Mouse (Mus musculus): ENCODE measurements at regions not wholly inside any gene's neighbourhood (a gene's known extent, or its start where the extent isn't known, plus 50 kb on each side); places are given as distances from the start of the nearest gene placed in this dataset.

DNA sequence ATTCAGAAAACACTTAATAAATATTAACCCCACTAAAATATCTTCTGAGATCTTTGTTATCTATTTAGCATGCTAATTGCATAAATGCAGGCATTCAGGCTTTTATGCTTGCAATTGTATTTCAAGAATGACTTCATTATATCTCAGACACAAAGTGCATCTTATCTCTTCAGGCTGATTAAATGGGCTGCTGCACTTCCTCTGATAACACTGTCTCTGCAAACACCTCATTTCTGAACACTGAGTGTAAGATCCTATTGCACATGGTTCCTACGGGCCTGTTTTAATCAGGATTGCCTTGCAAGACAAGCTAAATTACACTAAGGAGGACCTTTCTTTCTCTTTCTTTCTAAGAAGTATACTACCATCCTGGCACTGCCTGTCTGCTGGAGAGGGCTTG is 157.1 kb upstream of the Ankrd50 start:
- WGBS = 81% methylated on average over 1 of the region's 1 CpGs

DNA sequence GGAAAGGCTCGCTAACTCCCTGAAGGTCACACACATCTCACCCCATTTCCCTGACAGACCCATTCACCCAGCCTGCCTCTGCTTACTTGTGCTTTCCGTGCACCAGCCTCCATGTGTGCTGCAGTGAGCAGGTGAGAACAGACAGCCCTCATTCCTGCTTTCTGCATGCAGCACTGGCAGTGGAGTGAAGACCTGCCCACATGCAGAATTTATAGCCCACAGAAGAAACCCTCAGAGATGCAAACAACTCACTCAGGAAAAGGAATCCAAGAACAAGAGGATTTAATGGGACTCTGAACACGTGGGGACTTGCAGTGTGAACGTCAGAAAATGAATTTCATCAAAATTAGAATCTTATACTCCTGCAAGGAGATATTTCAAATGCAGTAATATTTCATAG is 152.2 kb upstream of the Ankrd50 start:
- no peak overlapping the region for H3K27ac ChIP-seq (ENCODE audit: low read depth, low read length)
- WGBS = 69% methylated on average over 4 of the region's 4 CpGs
- H3K9me3 ChIP-seq (ENCODE audit: control insufficient read depth, low read length) = no peaks in the 10 kb centered on the region
- no peak overlapping the region for H3K9ac ChIP-seq (ENCODE audit: low read length)
- no peaks in the 10 kb centered on the region for H3K4me1 ChIP-seq (ENCODE audit: control insufficient read depth, insufficient read depth, low read length)
- H3K27me3 ChIP-seq (ENCODE audit: control insufficient read depth, insufficient read depth, low read length) = no peaks in the 10 kb centered on the region
- ATAC-seq (ENCODE audit: insufficient read depth, low FRiP score, low TSS enrichment) (no peak), DNase-seq (ENCODE audit: low spot score) (no peak)
- no peaks in the 10 kb centered on the region for H3K36me3 ChIP-seq (ENCODE audit: control insufficient read depth, insufficient read depth, low read length)
- H3K4me3 ChIP-seq (ENCODE audit: low read depth, low read length) = no peak overlapping the region
- no peak overlapping the region for H3K4me2 ChIP-seq (ENCODE audit: low read depth)

More for the DNA sequence above, 157.1 kb upstream of the Ankrd50 start:
- Histone ChIP-seq H3K9me3 (ENCODE audit: control insufficient read depth, low read length) (no peaks in the 10 kb centered on the region), H3K27me3 (ENCODE audit: control insufficient read depth, insufficient read depth, low read length) (no peaks in the 10 kb centered on the region), H3K36me3 (ENCODE audit: control insufficient read depth, insufficient read depth, low read length) (no peaks in the 10 kb centered on the region), H3K27ac (ENCODE audit: low read depth, low read length) (no peak overlapping the region), H3K4me3 (ENCODE audit: low read depth, low read length) (no peak overlapping the region), H3K4me1 (ENCODE audit: control insufficient read depth, insufficient read depth, low read length) (no peaks in the 10 kb centered on the region), H3K9ac (ENCODE audit: low read length) (no peak overlapping the region), H3K4me2 (ENCODE audit: low read depth) (no peak overlapping the region)
- DNase-seq (ENCODE audit: low spot score) (no peak), ATAC-seq (ENCODE audit: insufficient read depth, low FRiP score, low TSS enrichment) (no peak)

GRCm38 (mm10) chr3:38633347-38633746 is 148.7 kb upstream of the Ankrd50 start:
- no peak for DNase-seq (ENCODE audit: low spot score)
- 70% methylated on average over 7 of the region's 7 CpGs for WGBS
- no peak overlapping the region for H3K4me2 ChIP-seq (ENCODE audit: low read depth)
- H3K27ac ChIP-seq (ENCODE audit: low read depth, low read length) = no peak overlapping the region
- H3K4me1 ChIP-seq (ENCODE audit: control insufficient read depth, insufficient read depth, low read length) = no peaks in the 10 kb centered on the region
- H3K4me3 ChIP-seq (ENCODE audit: low read depth, low read length) = no peak overlapping the region
- no peaks in the 10 kb centered on the region for H3K9me3 ChIP-seq (ENCODE audit: control insufficient read depth, low read length)
- no peak for ATAC-seq (ENCODE audit: insufficient read depth, low FRiP score, low TSS enrichment)
- no peaks in the 10 kb centered on the region for H3K36me3 ChIP-seq (ENCODE audit: control insufficient read depth, insufficient read depth, low read length)
- no peak overlapping the region for H3K9ac ChIP-seq (ENCODE audit: low read length)
- H3K27me3 ChIP-seq (ENCODE audit: control insufficient read depth, insufficient read depth, low read length) = no peaks in the 10 kb centered on the region

DNA sequence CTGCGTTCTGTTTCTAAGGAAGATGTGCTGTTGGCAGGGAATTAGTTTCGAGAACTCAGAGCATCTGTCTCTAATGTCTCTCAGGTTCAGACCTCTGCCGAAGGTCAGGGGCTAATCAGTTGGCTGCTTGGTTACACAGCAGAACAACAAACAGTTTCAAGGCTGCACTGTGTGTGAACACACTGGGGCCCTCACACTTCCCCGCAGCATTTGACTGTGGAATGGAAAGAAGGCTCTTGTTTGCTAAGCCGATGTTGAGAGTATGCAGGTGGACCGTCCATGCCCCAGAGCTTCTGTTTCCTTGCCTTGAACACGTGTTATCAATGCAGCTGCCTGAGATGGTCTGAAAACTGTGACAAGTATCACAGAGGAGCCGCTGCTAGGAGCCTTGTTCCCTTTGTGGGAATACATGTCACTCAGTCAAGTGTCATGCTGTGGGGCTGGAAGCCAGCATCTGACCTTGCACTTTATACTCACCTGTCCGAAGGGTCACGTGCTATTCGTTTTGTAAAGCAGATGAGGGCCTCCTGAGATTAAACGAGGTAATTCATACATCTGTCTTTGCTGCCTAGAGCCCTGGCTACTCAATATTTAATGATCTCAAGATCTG is 141.0 kb upstream of the Ankrd50 start:
- no peak for DNase-seq (ENCODE audit: low spot score)
- 61% methylated on average over 12 of the region's 12 CpGs for WGBS
- no peaks in the 10 kb centered on the region for H3K36me3 ChIP-seq (ENCODE audit: control insufficient read depth, insufficient read depth, low read length)
- no peak overlapping the region for H3K4me2 ChIP-seq (ENCODE audit: low read depth)
- H3K4me3 ChIP-seq (ENCODE audit: low read depth, low read length) = no peak overlapping the region
- no peaks in the 10 kb centered on the region for H3K27me3 ChIP-seq (ENCODE audit: control insufficient read depth, insufficient read depth, low read length)
- ATAC-seq (ENCODE audit: insufficient read depth, low FRiP score, low TSS enrichment) = no peak
- H3K9me3 ChIP-seq (ENCODE audit: control insufficient read depth, low read length) = no peaks in the 10 kb centered on the region
- no peak overlapping the region for H3K27ac ChIP-seq (ENCODE audit: low read depth, low read length)
- H3K4me1 ChIP-seq (ENCODE audit: control insufficient read depth, insufficient read depth, low read length) = no peaks in the 10 kb centered on the region
- no peak overlapping the region for H3K9ac ChIP-seq (ENCODE audit: low read length)

GRCm38 (mm10) chr3:38617989-38618388 is 133.3 kb upstream of the Ankrd50 start:
- Histone ChIP-seq H3K9ac (ENCODE audit: low read length) (no peak overlapping the region), H3K36me3 (ENCODE audit: control insufficient read depth, insufficient read depth, low read length) (no peaks in the 10 kb centered on the region), H3K4me1 (ENCODE audit: control insufficient read depth, insufficient read depth, low read length) (no peaks in the 10 kb centered on the region), H3K27ac (ENCODE audit: low read depth, low read length) (no peak overlapping the region), H3K27me3 (ENCODE audit: control insufficient read depth, insufficient read depth, low read length) (no peaks in the 10 kb centered on the region), H3K4me3 (ENCODE audit: low read depth, low read length) (no peak overlapping the region), H3K4me2 (ENCODE audit: low read depth) (no peak overlapping the region), H3K9me3 (ENCODE audit: control insufficient read depth, low read length) (no peaks in the 10 kb centered on the region)
- no peak for ATAC-seq (ENCODE audit: insufficient read depth, low FRiP score, low TSS enrichment)
- WGBS = 21% methylated on average over 3 of the region's 3 CpGs
- no peak for DNase-seq (ENCODE audit: low spot score)

DNA sequence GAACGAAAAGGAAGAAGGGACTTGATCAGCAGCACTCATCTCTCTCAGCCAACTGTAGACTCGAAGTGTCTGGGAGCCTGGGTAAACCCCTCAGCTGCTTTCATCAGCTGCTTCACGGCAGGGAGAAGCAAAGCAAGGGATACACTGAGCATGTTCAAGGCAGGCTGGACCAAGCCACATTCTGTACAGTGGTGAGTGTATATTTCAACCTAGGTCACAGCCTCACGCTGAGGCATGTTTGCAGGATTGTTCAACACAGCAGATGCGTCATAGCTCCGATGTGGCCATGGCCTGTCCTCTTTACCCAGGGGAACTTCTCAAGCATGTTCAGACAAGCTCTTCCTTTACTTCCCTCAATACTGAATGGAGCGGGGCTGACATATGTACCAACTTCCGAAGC is 132.6 kb upstream of the Ankrd50 start:
- Histone ChIP-seq H3K9ac (ENCODE audit: low read length) (no peak overlapping the region), H3K36me3 (ENCODE audit: control insufficient read depth, insufficient read depth, low read length) (no peaks in the 10 kb centered on the region), H3K4me2 (ENCODE audit: low read depth) (no peak overlapping the region), H3K4me3 (ENCODE audit: low read depth, low read length) (no peak overlapping the region), H3K9me3 (ENCODE audit: control insufficient read depth, low read length) (no peaks in the 10 kb centered on the region), H3K27ac (ENCODE audit: low read depth, low read length) (no peak overlapping the region), H3K4me1 (ENCODE audit: control insufficient read depth, insufficient read depth, low read length) (no peaks in the 10 kb centered on the region), H3K27me3 (ENCODE audit: control insufficient read depth, insufficient read depth, low read length) (no peaks in the 10 kb centered on the region)
- 83% methylated on average over 8 of the region's 8 CpGs for WGBS
- no peak for DNase-seq (ENCODE audit: low spot score)
- ATAC-seq (ENCODE audit: insufficient read depth, low FRiP score, low TSS enrichment) = no peak

DNA sequence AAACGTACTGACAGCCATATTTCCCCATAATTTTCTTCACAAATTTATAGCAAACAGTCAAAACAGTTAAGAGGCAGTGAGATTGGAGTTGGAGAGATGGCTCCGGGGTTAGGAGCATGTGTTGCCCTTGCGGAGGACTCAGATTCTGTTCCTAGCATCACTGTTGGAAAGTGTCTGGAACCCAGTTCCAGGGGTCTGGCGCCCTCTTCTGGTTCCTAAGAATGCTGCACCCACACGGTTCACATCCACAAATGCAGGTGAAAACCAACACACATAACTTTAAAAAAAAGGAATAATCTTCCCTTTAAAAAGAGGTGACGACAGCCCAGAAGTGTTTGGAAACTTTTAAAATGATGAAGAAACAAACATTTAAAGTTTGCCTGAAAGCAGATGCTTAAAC is 129.1 kb upstream of the Ankrd50 start:
- Histone ChIP-seq H3K4me2 (ENCODE audit: low read depth) (no peak overlapping the region), H3K4me3 (ENCODE audit: low read depth, low read length) (no peak overlapping the region), H3K9me3 (ENCODE audit: control insufficient read depth, low read length) (no peaks in the 10 kb centered on the region), H3K9ac (ENCODE audit: low read length) (no peak overlapping the region), H3K27me3 (ENCODE audit: control insufficient read depth, insufficient read depth, low read length) (no peaks in the 10 kb centered on the region), H3K27ac (ENCODE audit: low read depth, low read length) (no peak overlapping the region), H3K4me1 (ENCODE audit: control insufficient read depth, insufficient read depth, low read length) (no peaks in the 10 kb centered on the region), H3K36me3 (ENCODE audit: control insufficient read depth, insufficient read depth, low read length) (no peaks in the 10 kb centered on the region)
- DNase-seq (ENCODE audit: low spot score) = no peak
- 76% methylated on average over 6 of the region's 6 CpGs for WGBS
- ATAC-seq (ENCODE audit: insufficient read depth, low FRiP score, low TSS enrichment) = no peak

GRCm38 (mm10) chr3:38591531-38591930 is 106.9 kb upstream of the Ankrd50 start:
- H3K36me3 ChIP-seq (ENCODE audit: control insufficient read depth, insufficient read depth, low read length) = no peaks in the 10 kb centered on the region
- 94% methylated on average over 1 of the region's 1 CpGs for WGBS
- ATAC-seq (ENCODE audit: insufficient read depth, low FRiP score, low TSS enrichment) = no peak
- H3K4me3 ChIP-seq (ENCODE audit: low read depth, low read length) = no peak overlapping the region
- H3K9me3 ChIP-seq (ENCODE audit: control insufficient read depth, low read length) = no peaks in the 10 kb centered on the region
- no peak overlapping the region for H3K27ac ChIP-seq (ENCODE audit: low read depth, low read length)
- no peak overlapping the region for H3K9ac ChIP-seq (ENCODE audit: low read length)
- DNase-seq (ENCODE audit: low spot score) = no peak
- no peak overlapping the region for H3K4me2 ChIP-seq (ENCODE audit: low read depth)
- no peaks in the 10 kb centered on the region for H3K27me3 ChIP-seq (ENCODE audit: control insufficient read depth, insufficient read depth, low read length)
- H3K4me1 ChIP-seq (ENCODE audit: control insufficient read depth, insufficient read depth, low read length) = no peaks in the 10 kb centered on the region

- H3K4me2 ChIP-seq (ENCODE audit: low read depth) = no peak overlapping the region
- no peaks in the 10 kb centered on the region for H3K36me3 ChIP-seq (ENCODE audit: control insufficient read depth, insufficient read depth, low read length)
- no peaks in the 10 kb centered on the region for H3K4me1 ChIP-seq (ENCODE audit: control insufficient read depth, insufficient read depth, low read length)
- H3K9me3 ChIP-seq (ENCODE audit: control insufficient read depth, low read length) = no peaks in the 10 kb centered on the region
- DNase-seq (ENCODE audit: low spot score) (no peak), ATAC-seq (ENCODE audit: insufficient read depth, low FRiP score, low TSS enrichment) (no peak)
- no peak overlapping the region for H3K9ac ChIP-seq (ENCODE audit: low read length)
- H3K4me3 ChIP-seq (ENCODE audit: low read depth, low read length) = no peak overlapping the region
- no peaks in the 10 kb centered on the region for H3K27me3 ChIP-seq (ENCODE audit: control insufficient read depth, insufficient read depth, low read length)
- no peak overlapping the region for H3K27ac ChIP-seq (ENCODE audit: low read depth, low read length)
These were observed 104.3 kb upstream of the Ankrd50 start for GRCm38 (mm10) chr3:38588966-38589365.

Data from neural tube, embryonic 11.5 days (tissue).